Mouse (Mus musculus) cerebellum, adult 2 months (tissue): ENCODE measurements around the gene Col5a2. TPM values are rescaled to one million over a fixed set of nuclear protein-coding genes. Genes with fewer than 3 reads are reported as not detected.

ENCODE experiments used
- DNase-seq, 2 experiments: peaks; one replicate each; pipeline ENCODE4 v3.0.0; 2021
- H3K27ac ChIP-seq: fragments of 200-500 bp; 2 replicates; pipeline ENCODE4 v1.5.1; 2012; ENCODE audit warnings: low read length, control low read depth, inconsistent platforms; ENCODE audit not compliant: insufficient read depth
- H3K27me3 ChIP-seq: fragments of 200-500 bp; 2 replicates; pipeline ENCODE4 v1.6.1; 2012; ENCODE audit warnings: inconsistent platforms, mild to moderate bottlenecking, low read length, moderate library complexity; ENCODE audit not compliant: control insufficient read depth, insufficient read depth
- H3K4me1 ChIP-seq: fragments of 200-500 bp; 2 replicates; pipeline ENCODE4 v1.6.1; 2011; ENCODE audit warnings: low read length; ENCODE audit not compliant: control insufficient read depth, insufficient read depth
- H3K4me3 ChIP-seq: fragments of 200-500 bp; replicated peaks from 2 replicates; pipeline ENCODE3; 2011; ENCODE audit warnings: mild to moderate bottlenecking, low read depth, low read length, control low read depth; ENCODE audit not compliant: insufficient read depth
- CTCF ChIP-seq: fragments of 200-500 bp; IDR thresholded peaks from 2 replicates; pipeline ENCODE4 v1.5.1; 2011; ENCODE audit warnings: low read depth, mild to moderate bottlenecking, control low read depth, low read length, moderate library complexity, borderline replicate concordance; ENCODE audit not compliant: insufficient read depth
- POLR2A ChIP-seq: fragments of 200-500 bp; IDR thresholded peaks from 2 replicates; pipeline ENCODE4 v1.6.1; 2011; ENCODE audit warnings: low read length, control low read depth, borderline replicate concordance; ENCODE audit not compliant: insufficient read depth
- WGBS: fragments of 180-500 bp; shearing (Covaris S2); methylation state at CpG from one replicate; pipeline ENCODE4 v1.1.7; 2018; 5-methylcytosine and 5-hydroxymethylcytosine counted together
- polyA plus RNA-seq: library from polyadenylated mRNA; depleted of rRNA; stranded (reverse); fragments of >200 nt; gene quantifications from 2 replicates; pipeline ENCODE4 v1.2.3, GENCODE M21; 2012

Col5a2 gene
- polyA plus RNA-seq, 1 experiment = 2.3 TPM

DNA sequence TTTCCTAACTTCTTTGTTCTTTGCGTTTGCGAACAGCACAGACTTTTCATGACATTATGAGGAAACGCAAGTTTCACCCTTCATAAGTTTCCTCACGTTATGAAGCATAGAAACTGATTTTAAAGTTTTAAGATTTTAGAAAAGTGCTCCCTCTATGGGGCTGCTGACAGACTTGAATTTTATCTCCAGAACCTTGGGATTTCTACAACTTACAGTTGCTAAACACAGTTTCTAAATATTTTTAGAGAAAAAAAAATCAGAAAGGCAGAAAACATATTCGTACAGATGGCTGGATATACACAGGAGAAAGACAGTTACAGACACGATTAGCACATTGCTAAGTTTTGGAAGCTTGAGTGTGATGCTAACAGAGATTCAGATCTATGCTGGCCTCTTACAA is 1.6 kb downstream of the Col5a2 start:
- H3K27ac ChIP-seq = no peak overlapping the region
- no peak for TF ChIP-seq POLR2A
- no peak for TF ChIP-seq CTCF
- 46% methylated on average over 6 of the region's 6 CpGs for WGBS
- no peaks in the 10 kb centered on the region for H3K4me1 ChIP-seq
- no peak overlapping the region for H3K4me3 ChIP-seq
- no peaks in the 10 kb centered on the region for H3K27me3 ChIP-seq
- DNase-seq = no peak

DNA sequence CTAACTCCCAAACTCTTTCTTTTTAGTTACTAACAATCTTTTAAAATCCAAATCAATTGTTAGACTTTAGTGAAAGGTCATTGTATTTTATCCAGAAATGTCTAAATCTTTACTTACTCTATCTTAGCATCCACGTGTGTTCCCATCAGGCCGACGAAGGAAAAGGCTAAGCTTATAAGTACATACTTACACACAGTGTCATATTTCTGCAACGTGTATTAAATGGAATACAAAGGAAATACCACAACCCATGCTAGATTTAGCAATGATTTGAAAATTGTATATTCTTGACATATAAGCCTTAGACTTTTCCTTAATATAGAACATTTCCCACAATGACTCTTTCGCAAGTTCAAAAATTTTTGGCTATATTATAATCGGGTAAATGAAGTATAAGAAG is 2.6 kb downstream of the Col5a2 start:
- no peak overlapping the region for H3K27ac ChIP-seq
- DNase-seq = no peak
- H3K27me3 ChIP-seq = no peaks in the 10 kb centered on the region
- 92% methylated on average over 6 of the region's 6 CpGs for WGBS
- no peak overlapping the region for H3K4me3 ChIP-seq
- TF ChIP-seq POLR2A = no peak
- TF ChIP-seq CTCF = no peak
- no peaks in the 10 kb centered on the region for H3K4me1 ChIP-seq

DNA sequence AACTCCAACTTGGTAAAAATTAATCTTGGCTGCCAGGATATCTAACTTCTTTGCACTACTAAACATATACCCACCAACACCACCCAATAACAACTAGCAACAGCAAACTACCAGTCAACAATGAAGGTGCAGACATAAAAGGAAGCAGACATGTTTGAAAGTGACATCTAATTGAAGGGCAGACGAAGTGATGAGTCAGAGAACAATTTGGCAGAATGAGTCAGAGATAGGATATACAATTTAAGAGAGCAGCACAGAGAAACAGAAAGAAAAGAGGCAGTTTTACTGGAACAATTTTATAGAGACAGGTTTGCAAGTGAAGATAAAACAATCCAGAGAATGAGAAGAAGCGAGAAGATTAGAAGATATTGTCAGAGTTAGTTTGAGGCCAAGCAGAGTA is 8.1 kb downstream of the Col5a2 start:
- Histone ChIP-seq H3K27me3 (no peaks in the 10 kb centered on the region), H3K4me3 (no peak overlapping the region), H3K27ac (no peak overlapping the region), H3K4me1 (no peaks in the 10 kb centered on the region)
- DNase-seq = no peak
- WGBS = 84% methylated on average over 2 of the region's 2 CpGs
- no peak for TF ChIP-seq POLR2A
- no peak for TF ChIP-seq CTCF

DNA sequence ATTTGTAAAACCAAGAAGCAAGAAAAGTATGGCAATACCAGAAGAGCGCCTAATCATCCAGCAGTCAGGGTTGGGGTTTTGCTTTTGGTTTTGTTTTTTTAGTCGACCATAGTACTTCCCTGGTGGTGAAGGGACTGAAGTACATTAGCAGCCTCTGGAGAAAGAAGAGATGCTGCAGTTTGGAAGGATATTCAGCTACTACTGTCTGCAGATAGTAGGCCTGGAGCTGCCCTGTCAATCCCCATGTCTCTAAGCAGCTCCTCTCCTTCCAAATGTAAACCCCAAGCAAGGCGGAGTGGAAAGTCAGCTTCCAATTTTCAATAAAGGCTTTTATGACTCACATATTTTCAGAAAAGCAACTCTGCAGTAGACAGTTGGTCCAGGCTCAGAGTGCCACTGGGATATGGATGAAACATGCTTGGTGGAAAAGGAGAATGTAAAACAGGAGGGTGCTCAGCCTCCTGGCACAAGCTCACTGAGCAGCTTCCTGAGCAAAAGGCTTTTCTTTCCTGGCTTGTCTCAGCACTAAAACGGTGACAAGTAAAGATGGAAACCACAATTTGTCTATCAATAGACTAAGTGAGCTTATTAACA is 10.9 kb downstream of the Col5a2 start:
- H3K27me3 ChIP-seq = no peaks in the 10 kb centered on the region
- no peak overlapping the region for H3K4me3 ChIP-seq
- TF ChIP-seq POLR2A = no peak
- TF ChIP-seq CTCF = no peak
- no peaks in the 10 kb centered on the region for H3K4me1 ChIP-seq
- DNase-seq = no peak
- H3K27ac ChIP-seq = no peak overlapping the region
- 72% methylated on average over 4 of the region's 4 CpGs for WGBS

DNA sequence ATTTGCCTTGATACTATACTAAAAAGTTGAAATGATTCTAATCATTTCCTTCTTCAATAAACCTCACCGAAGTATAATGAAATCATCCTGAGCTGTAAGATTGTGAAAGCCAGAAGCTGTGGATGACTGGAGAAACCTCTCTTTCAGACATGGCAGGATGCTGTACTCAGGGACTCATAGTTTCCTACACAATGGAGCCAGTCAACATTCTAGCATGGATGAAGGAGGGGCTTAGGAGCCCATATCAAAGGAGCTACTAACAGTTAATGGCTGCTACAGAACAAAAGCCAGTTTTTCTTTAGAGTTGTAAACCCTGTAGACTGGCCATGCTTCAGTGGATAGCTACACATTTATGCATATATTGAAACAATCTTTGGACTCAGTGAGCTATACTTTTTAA is 12.6 kb downstream of the Col5a2 start:
- Histone ChIP-seq H3K27ac (no peak overlapping the region), H3K27me3 (no peaks in the 10 kb centered on the region), H3K4me1 (no peaks in the 10 kb centered on the region), H3K4me3 (no peak overlapping the region)
- DNase-seq = no peak
- WGBS = 94% methylated on average over 1 of the region's 1 CpGs
- TF ChIP-seq CTCF = no peak
- no peak for TF ChIP-seq POLR2A

DNA sequence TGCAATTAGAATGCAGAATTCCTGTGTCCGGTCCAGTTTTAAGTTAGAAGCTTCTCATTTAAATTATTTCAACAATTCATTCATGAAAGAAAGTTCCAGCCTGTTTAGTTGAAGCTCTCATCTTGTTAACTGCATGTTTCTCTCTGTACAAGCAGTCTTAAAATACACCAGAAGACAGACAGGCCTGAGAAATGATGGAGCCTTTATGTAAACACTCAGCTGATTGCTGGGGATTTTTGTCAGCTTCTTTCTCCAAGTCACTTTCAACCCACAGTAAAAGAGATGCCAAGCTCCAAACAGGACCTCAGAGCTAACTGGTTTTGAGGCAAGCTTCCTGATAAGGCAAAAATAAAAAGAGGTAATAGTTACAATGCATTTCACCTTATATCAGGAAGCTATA is 14.8 kb downstream of the Col5a2 start:
- no peak overlapping the region for H3K27ac ChIP-seq
- no peaks in the 10 kb centered on the region for H3K4me1 ChIP-seq
- 92% methylated on average over 1 of the region's 1 CpGs for WGBS
- no peaks in the 10 kb centered on the region for H3K27me3 ChIP-seq
- H3K4me3 ChIP-seq = no peak overlapping the region
- no peak for DNase-seq
- no peak for TF ChIP-seq CTCF
- no peak for TF ChIP-seq POLR2A

DNA sequence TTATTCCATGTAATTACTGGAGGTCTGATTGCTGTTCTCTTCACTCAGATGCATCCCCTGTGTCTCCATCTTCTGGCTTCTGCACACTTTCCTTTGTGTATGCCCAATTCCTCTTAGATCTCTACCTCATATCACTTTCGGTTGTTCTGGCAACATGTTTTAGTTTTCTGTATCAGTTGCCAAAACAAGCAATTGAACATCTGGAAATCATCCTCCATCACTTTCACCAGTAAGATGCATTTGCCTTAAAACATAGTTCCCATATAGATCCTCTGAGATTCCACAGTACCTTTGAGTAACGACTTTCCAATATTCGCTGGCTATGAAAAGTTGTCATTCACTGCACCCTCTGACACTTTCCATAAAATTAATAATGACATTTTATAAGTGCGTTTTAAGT is 20.1 kb downstream of the Col5a2 start:
- Histone ChIP-seq H3K4me3 (no peak overlapping the region), H3K27ac (no peak overlapping the region), H3K4me1 (no peaks in the 10 kb centered on the region), H3K27me3 (no peaks in the 10 kb centered on the region)
- no peak for DNase-seq
- TF ChIP-seq POLR2A = no peak
- no peak for TF ChIP-seq CTCF
- 88% methylated on average over 4 of the region's 4 CpGs for WGBS

DNA sequence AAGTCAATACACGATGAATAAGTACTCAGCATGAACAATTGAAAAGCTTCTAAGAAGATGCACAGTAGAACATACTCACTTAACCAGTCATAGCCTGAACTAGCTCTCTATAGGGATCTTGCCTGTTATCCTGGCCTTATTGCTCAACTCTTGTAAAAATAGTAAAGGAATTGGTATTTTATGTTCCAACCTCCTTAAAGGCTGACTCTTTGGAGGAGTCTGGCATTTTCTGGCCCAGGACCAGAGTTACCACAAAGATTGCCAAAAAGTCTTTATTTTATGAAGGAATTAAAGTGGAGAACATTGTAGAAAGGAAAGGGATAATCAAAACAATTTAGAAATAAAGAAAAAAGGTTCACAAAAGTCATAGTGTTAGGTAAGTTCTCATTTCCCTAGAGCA is 21.2 kb downstream of the Col5a2 start:
- H3K4me3 ChIP-seq = no peak overlapping the region
- H3K4me1 ChIP-seq = no peaks in the 10 kb centered on the region
- TF ChIP-seq CTCF = no peak
- TF ChIP-seq POLR2A = no peak
- DNase-seq = no peak
- 93% methylated on average over 1 of the region's 1 CpGs for WGBS
- no peak overlapping the region for H3K27ac ChIP-seq
- H3K27me3 ChIP-seq = no peaks in the 10 kb centered on the region
